Mouse (Mus musculus) spleen, adult 2 months (tissue): ENCODE measurements around the gene Ak2.

Experiments used
- CTCF ChIP-seq: fragments of 200-500 bp; IDR thresholded peaks from 2 replicates; pipeline ENCODE4 v1.5.1; 2011; ENCODE audit warnings: mild to moderate bottlenecking, inconsistent platforms; ENCODE audit not compliant: insufficient read depth, insufficient read length, insufficient replicate concordance; ENCODE audit errors: extremely low read depth
- POLR2A ChIP-seq: fragments of 200-500 bp; IDR thresholded peaks from 2 replicates; pipeline ENCODE4 v1.6.1; 2011; ENCODE audit warnings: low read depth, low read length, inconsistent platforms

DNA sequence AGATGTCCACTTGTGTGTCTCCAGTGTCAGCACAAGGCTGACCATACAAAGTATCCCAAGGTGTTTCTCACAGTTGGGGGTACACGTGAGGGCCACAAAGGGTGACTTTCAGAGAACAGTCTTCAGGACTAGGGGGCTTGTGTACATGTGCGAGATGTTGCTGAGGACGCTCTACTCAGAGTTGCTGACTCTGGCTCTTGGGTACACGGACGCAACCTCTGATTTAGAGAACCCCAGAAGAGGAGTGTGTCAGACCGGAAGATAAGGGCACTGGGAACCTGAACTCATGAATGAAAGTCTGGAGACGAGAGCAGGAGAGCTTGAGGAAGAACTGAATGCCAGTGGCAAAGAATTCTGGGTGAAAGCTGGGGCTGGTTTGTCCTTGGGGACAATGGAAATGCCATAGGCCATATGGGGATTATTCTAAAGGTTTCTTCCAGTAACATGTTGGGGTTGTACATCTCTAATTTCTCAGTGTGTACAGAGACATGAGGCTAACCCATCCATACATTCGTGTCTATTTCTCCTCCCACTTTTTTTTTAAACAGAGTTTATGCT lies 39.7 kb downstream of the Ak2 start:
- TF ChIP-seq CTCF (no peak), POLR2A (no peak)
